Mouse (Mus musculus) limb, embryonic 11.5 days (tissue): ENCODE measurements around the gene Gpr61. TPM values are rescaled to one million over a fixed set of nuclear protein-coding genes. Genes with fewer than 3 reads are reported as not detected.

Experiments
- ATAC-seq: fragments of 200-750 bp; cut with Nextera tagmentation; 2 replicates; pipeline ENCODE4 v1.8.0; 2017; ENCODE audit warnings: low read depth; ENCODE audit not compliant: insufficient number of reproducible peaks, low FRiP score, low TSS enrichment
- DNase-seq: peaks from one replicate; pipeline ENCODE4 v3.0.0-alpha.2; 2015; ENCODE audit warnings: low spot score
- H3K27ac ChIP-seq: fragments of 300-500 bp; sonication (generic); replicated peaks from 2 replicates; pipeline ENCODE4 v1.5.1; 2014; ENCODE audit warnings: low read depth, mild to moderate bottlenecking, low read length
- H3K27me3 ChIP-seq: fragments of 300-500 bp; sonication (generic); 2 replicates; pipeline ENCODE4 v1.6.1; 2014; ENCODE audit warnings: mild to moderate bottlenecking, low read length, mixed read lengths; ENCODE audit not compliant: control insufficient read depth, insufficient read depth
- H3K36me3 ChIP-seq: fragments of 300-500 bp; sonication (generic); 2 replicates; pipeline ENCODE4 v1.6.1; 2014; ENCODE audit warnings: mild to moderate bottlenecking, low read length, moderate library complexity, mixed read lengths; ENCODE audit not compliant: control insufficient read depth, insufficient read depth
- H3K4me1 ChIP-seq: fragments of 300-500 bp; sonication (generic); 2 replicates; pipeline ENCODE4 v1.6.1; 2014; ENCODE audit warnings: low read length, mixed read lengths; ENCODE audit not compliant: control insufficient read depth, insufficient read depth
- H3K4me2 ChIP-seq: fragments of 300-500 bp; sonication (generic); 2 replicates; pipeline ENCODE4 v1.6.1; 2014; ENCODE audit warnings: low read depth, mild to moderate bottlenecking, moderate library complexity; ENCODE audit not compliant: severe bottlenecking
- H3K4me3 ChIP-seq: fragments of 300-500 bp; sonication (generic); 2 replicates; pipeline ENCODE4 v1.5.1; 2014; ENCODE audit warnings: low read depth, low read length
- H3K9ac ChIP-seq: fragments of 300-500 bp; sonication (generic); 2 replicates; pipeline ENCODE4 v1.6.1; 2014; ENCODE audit warnings: mild to moderate bottlenecking, low read length
- H3K9me3 ChIP-seq: fragments of 300-500 bp; sonication (generic); 2 replicates; pipeline ENCODE4 v1.6.1; 2016; ENCODE audit warnings: low read length; ENCODE audit not compliant: control insufficient read depth
- WGBS: fragments of 180-500 bp; shearing (Covaris S2); extraction: QIAGEN DNeasy Blood & Tissue Kit; methylation state at CpG from one replicate; pipeline ENCODE4 v1.1.7; 2014; 5-methylcytosine and 5-hydroxymethylcytosine counted together
- polyA plus RNA-seq: library from polyadenylated mRNA; unstranded; fragments of >200 nt; fragmentation: Nextera tagmentation; extraction: Ambion mirVana; gene quantifications from 2 replicates; pipeline ENCODE4 v1.2.1, GENCODE M21; 2014

Gpr61 gene
- polyA plus RNA-seq, 1 experiment from 2014 or later: 0.29 TPM

GRCm38 (mm10) chr3:108166486-108167211 is 12.0 kb upstream of the Gpr61 start:
- Histone ChIP-seq H3K27ac (peak overlapping the region; percentile 84), H3K4me2 (no peak overlapping the region), H3K9me3 (no peaks in the 10 kb centered on the region), H3K4me3 (no peak overlapping the region), H3K4me1 (peaks cover 39% of the 10 kb centered on the region), H3K9ac (no peak overlapping the region), H3K36me3 (no peaks in the 10 kb centered on the region), H3K27me3 (no peaks in the 10 kb centered on the region)
- WGBS: 2% methylated on average over 9 of the region's 11 CpGs
- peak; percentile 90 for DNase-seq
- ATAC-seq: peak; percentile 82

- ATAC-seq (peak; percentile 32; the same call in 1 of the 2 replicates), DNase-seq (no peak)
- Histone ChIP-seq H3K27ac (peak overlapping the region; percentile 84), H3K9me3 (no peaks in the 10 kb centered on the region), H3K4me1 (peaks cover 39% of the 10 kb centered on the region), H3K9ac (no peak overlapping the region; the same call in 1 of the 2 replicates), H3K4me2 (peak overlapping the region; percentile 29), H3K36me3 (no peaks in the 10 kb centered on the region), H3K27me3 (no peaks in the 10 kb centered on the region), H3K4me3 (no peak overlapping the region)
- 11% methylated on average over 10 of the region's 10 CpGs for WGBS
These were observed 11.0 kb upstream of the Gpr61 start for GRCm38 (mm10) chr3:108165532-108166315.

GRCm38 (mm10) chr3:108164807-108165206 is 10.1 kb upstream of the Gpr61 start:
- peaks cover 39% of the 10 kb centered on the region for H3K4me1 ChIP-seq

GRCm38 (mm10) chr3:108164091-108164490 is 9.4 kb upstream of the Gpr61 start:
- ATAC-seq: no peak
- peaks cover 39% of the 10 kb centered on the region for H3K4me1 ChIP-seq
- no peak overlapping the region for H3K9ac ChIP-seq

More at GRCm38 (mm10) chr3:108164807-108165206, 10.1 kb upstream of the Gpr61 start:
- Histone ChIP-seq H3K27ac (no peak overlapping the region), H3K9ac (no peak overlapping the region), H3K4me3 (no peak overlapping the region), H3K36me3 (no peaks in the 10 kb centered on the region), H3K9me3 (no peaks in the 10 kb centered on the region), H3K27me3 (no peaks in the 10 kb centered on the region), H3K4me2 (peak overlapping the region; percentile 29)
- peak; percentile 91 for DNase-seq
- 25% methylated on average over 9 of the region's 9 CpGs for WGBS
- ATAC-seq: no peak

GRCm38 (mm10) chr3:108158383-108159037 is 3.8 kb upstream of the Gpr61 start:
- Histone ChIP-seq H3K27ac (no peak overlapping the region), H3K27me3 (no peaks in the 10 kb centered on the region), H3K36me3 (no peaks in the 10 kb centered on the region), H3K9me3 (no peaks in the 10 kb centered on the region), H3K4me1 (no peaks in the 10 kb centered on the region), H3K4me3 (no peak overlapping the region), H3K9ac (no peak overlapping the region), H3K4me2 (no peak overlapping the region)
- no peak for ATAC-seq
- 71% methylated on average over 9 of the region's 9 CpGs for WGBS
- no peak for DNase-seq

More at GRCm38 (mm10) chr3:108164091-108164490, 9.4 kb upstream of the Gpr61 start:
- Histone ChIP-seq H3K27ac (no peak overlapping the region), H3K4me2 (no peak overlapping the region), H3K27me3 (no peaks in the 10 kb centered on the region), H3K36me3 (no peaks in the 10 kb centered on the region), H3K9me3 (no peaks in the 10 kb centered on the region), H3K4me3 (no peak overlapping the region)
- WGBS: 70% methylated on average over 5 of the region's 5 CpGs
- DNase-seq: no peak

- DNase-seq (no peak), ATAC-seq (no peak)
- Histone ChIP-seq H3K4me1 (no peaks in the 10 kb centered on the region), H3K9ac (no peak overlapping the region), H3K9me3 (no peaks in the 10 kb centered on the region), H3K36me3 (no peaks in the 10 kb centered on the region), H3K4me2 (no peak overlapping the region), H3K27me3 (no peaks in the 10 kb centered on the region), H3K4me3 (no peak overlapping the region), H3K27ac (no peak overlapping the region)
- 86% methylated on average over 3 of the region's 3 CpGs for WGBS
These were observed 2.4 kb downstream of the Gpr61 start for GRCm38 (mm10) chr3:108152290-108152689.

GRCm38 (mm10) chr3:108147386-108148235 is 7.1 kb downstream of the Gpr61 start:
- Histone ChIP-seq H3K27me3 (no peaks in the 10 kb centered on the region), H3K9me3 (no peaks in the 10 kb centered on the region), H3K36me3 (no peaks in the 10 kb centered on the region), H3K4me3 (no peak overlapping the region), H3K27ac (no peak overlapping the region), H3K4me1 (peaks cover 5% of the 10 kb centered on the region; the same call in 1 of the 2 replicates), H3K4me2 (no peak overlapping the region), H3K9ac (no peak overlapping the region)
- no peak for ATAC-seq
- DNase-seq: peak; percentile 93
- 73% methylated on average over 11 of the region's 11 CpGs for whole genome bisulfite sequencing
